Mouse (Mus musculus): ENCODE measurements around the gene P3h4.

P3h4 gene

GRCm38 (mm10) chr11:100414021-100414913 is at the start of gene P3h4:
TSS of gene P3h4 (minus strand) at chr11:100414836.
- DNase-seq (ENCODE audit: low read depth, low spot score): peak; percentile 96

DNA sequence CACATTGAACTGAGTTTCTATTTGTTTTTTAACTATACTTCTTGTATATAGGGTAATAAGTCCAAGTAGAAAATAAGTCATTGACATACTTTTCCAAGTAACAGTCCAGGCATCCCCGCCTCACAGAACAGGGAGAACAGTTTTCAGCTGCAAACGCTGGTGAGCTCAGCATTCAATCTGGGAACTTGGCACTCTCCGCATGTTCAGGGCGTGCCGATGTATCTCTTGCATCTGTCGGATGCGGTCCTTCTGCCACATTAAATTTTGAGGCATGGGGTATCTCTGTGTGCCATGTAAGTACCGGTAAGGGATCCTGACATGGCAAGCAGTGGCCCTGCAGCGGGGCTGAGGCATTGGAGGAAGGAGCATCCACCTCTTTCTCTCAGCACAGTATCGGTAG is 48.1 kb upstream of the P3h4 start:
- DNase-seq (ENCODE audit: low read depth, low spot score): no peak

DNA sequence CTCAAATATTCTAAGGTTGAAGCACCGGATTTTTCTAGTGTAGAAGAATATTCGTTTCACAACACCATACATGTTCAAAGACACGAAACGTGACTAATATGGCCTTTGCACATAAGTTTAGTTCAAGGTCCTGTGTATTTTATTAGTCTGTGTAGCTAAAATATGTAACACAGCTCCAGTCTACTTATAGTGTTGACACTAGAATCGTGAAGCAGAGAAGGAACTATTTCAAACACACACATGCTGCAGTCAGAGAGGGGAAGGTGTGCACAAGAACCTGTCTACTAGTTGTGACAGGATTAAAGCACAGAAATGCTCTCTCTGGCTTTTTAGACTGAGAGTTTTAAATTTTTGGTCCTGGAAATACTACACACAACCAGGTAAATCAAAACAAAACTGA is 43.1 kb upstream of the P3h4 start:
- no peak for DNase-seq (ENCODE audit: low read depth, low spot score)

DNA sequence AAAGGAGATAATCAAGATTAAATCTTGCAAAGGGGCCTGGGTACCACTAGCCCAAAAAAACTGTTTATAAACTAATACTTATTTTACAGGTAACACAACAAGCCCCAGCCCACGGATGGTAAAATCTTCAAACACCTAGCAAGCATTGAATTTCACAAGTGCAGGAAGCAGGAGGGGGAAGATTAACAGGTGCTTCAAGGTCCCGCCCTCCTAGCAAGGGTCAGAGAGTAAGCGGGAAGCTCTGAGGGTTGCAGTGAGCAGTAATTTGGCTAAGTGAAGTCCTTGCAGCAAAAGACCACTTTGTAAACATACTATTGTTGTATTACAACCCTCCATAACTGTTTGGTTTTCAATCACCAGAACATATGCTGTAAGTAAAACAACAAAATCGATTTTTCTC is 42.6 kb upstream of the P3h4 start:
- DNase-seq (ENCODE audit: low read depth, low spot score): no peak

GRCm38 (mm10) chr11:100442625-100443024 is 28.0 kb upstream of the P3h4 start:
- no peak for DNase-seq (ENCODE audit: low read depth, low spot score)

DNA sequence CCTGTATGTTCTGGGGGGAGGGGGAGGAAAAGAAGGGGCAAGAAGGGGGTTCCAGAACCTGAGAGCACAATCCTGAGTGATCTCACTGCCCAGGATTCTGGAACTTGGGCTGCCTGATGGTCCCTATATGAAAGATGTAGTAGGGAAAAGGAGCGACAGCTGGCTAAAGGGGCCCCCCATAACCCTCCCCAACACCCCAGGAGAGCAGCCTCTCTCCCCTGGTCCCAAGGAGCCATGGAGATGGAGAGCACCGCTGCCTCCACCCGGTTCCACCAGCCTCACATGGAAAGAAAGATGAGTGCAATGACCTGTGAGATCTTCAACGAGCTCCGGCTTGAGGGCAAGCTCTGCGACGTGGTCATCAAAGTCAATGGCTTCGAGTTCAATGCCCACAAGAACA is 27.2 kb upstream of the P3h4 start, which contains the start of the genes Nt5c3b and Klhl10:
TSS of gene Nt5c3b (minus strand) at position 12 of the 400 bp plus-strand sequence.
TSS of gene Klhl10 (plus strand) at position 121 of the 400 bp plus-strand sequence.
- DNase-seq (ENCODE audit: low read depth, low spot score): no peak

- DNase-seq (ENCODE audit: low read depth, low spot score): peak; percentile 79
Measured at GRCm38 (mm10) chr11:100440691-100441522, 26.3 kb upstream of the P3h4 start.

- DNase-seq (ENCODE audit: low read depth, low spot score): no peak
Measured at GRCm38 (mm10) chr11:100437901-100438300, 23.3 kb upstream of the P3h4 start.

- no peak for DNase-seq (ENCODE audit: low read depth, low spot score)
Measured at GRCm38 (mm10) chr11:100435678-100436246, 21.1 kb upstream of the P3h4 start.

GRCm38 (mm10) chr11:100432002-100432401 is 17.4 kb upstream of the P3h4 start:
- DNase-seq (ENCODE audit: low read depth, low spot score): no peak

DNA sequence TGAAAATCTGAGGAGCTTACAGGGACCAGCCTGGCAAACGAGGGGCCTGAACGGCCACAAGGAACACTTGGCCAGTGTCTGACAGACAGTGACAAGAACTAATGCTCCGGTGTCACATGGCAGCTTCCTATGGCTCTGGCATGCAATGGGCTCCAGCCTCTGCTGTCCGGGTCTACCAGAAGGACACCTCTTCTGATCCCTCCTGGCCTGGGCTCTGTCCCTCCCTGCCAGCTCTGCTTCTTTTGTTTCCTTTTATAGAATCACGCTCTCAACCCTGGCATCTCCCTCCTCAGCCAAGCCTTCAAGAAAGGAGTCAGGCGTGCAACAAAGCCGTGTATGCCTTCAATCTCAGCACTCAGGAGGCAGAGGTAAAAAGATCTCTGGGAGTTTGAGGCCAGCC is 15.4 kb upstream of the P3h4 start:
- DNase-seq (ENCODE audit: low read depth, low spot score): no peak

DNA sequence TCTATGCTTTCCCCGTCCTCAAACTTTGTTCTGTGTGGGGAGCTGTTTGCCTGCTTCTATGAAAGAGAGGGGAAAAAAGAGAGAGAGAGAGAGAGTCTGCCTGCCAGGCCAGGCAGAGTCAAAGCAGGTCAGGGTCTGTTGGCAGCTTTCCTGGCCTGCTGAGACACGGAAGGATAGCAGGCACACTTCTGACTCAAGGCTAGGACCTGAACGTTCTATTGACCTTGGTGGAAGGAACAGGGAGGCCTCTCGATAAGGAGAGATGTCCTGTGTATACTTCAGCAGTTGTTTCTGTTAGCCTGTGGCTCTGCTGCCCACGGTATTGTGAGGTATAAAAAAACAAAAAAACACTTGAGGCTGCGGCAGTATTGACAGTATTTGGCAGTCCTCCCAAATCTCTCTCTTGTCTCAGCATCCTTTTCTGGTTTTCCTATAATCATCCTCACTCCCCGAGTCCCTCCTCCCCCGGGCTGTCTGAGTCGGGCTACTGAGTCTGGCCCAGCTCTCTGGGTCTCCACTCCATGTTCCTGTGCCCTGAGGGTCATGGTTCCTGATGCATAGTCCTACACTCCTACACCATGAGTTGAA is 14.1 kb upstream of the P3h4 start:
- DNase-seq (ENCODE audit: low read depth, low spot score): peak; percentile 20

- no peak for DNase-seq (ENCODE audit: low read depth, low spot score)
Measured at GRCm38 (mm10) chr11:100426820-100427219, 12.2 kb upstream of the P3h4 start.

DNA sequence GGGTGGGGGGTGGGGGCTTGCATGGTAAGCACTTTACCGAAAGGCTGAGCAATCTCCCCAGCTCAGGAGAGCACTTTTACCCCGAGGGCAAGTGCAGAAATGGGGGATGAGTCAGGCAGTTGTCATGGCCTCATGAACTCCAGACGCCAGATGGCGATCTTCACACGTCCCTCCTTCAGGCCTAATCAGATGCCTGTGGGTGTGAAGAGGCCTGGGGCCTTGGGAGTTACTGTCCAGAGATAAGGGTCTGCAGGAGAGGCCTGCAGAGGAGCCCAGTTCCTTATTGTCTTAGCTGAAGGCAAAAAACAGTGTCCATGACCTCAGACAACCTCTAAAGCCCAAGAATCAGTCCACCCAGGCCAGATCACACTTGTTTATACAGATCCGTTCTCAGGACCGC is 11.2 kb upstream of the P3h4 start:
- DNase-seq (ENCODE audit: low read depth, low spot score): peak; percentile 96

DNA sequence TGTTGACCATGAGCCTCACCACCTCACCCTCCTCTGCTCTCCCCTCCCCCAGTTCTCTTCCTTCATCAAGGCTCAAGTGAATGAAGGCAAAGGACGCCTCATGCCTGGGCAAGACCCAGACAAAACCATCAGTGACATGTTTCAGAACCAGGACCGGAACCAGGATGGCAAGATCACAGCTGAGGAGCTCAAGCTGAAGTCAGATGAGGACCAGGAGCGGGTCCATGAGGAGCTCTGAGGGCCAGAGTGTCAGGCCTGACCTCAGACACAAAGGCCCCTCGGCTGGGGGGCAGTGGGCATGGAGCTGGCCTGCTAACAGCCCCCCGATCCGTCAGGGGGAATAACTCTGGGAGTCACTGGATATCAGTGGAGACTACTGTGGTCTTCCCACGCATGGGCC is 9.2 kb upstream of the P3h4 start:
- no peak for DNase-seq (ENCODE audit: low read depth, low spot score)

DNA sequence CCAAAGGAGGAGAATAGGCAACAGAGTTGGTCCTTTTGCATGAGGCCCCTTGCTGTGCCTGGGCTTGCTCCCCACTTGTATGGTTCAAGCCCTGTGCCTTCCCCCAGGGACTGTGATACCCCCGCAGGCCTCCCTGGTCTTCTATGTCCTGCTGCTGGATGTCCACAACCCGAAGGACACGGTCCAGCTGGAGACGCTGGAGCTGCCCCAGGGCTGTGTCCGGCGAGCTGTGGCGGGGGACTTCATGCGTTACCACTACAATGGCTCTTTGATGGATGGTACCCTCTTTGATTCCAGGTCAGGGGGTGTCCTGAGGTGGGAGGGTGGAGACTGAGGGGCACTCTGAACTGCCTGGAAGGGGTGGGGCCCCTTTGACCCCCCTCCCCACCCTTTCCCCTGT is 6.9 kb upstream of the P3h4 start:
- DNase-seq (ENCODE audit: low read depth, low spot score): no peak

DNA sequence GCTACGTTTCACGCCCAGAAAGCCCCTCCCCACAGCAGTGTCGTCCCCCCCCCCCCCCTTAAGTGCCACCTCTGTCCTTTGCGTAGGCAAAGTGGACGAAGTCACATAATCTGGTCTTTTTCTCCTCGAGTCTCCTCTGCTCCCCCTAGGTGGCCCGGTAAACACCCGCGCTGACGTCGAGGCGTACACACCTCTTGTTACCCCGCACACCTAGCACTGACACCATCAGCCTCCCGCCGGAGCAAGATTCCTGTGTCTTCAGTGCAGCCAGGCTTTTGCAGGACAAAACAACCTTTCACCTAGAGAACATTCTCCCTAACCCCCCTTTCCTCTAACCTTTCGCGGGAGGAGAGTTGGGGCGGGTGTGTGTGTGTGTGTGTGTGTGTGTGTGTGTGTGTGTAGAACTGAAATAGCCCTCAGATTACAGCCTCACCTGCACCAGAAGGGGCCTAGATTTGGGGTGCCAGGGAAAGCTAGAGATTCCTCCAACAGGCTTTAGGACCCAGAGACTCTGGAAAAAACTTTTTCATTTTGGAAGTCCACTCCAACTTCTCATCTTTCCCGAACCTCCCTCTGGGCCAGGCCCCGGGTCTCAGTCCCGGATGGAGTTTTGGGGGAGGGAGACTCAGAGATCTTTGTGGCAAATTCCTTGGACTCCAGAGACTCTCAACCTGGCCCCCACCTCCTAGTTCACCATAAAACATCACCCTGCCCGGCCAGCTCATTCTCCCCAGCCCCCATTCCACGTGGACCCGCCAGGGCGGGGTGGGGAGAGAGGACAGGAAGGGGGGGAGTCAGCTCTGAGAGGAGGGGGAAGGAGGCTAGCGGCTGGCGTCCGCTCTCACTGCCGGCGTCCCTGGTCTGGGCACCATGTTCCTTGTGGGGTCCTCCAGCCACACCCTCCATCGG is 532 bp upstream of the P3h4 start, which contains the start of gene Fkbp10:
TSS of gene Fkbp10 (plus strand) at position 784 of the 909 bp plus-strand sequence.
- DNase-seq (ENCODE audit: low read depth, low spot score): peak; percentile 87

- DNase-seq (ENCODE audit: low read depth, low spot score): no peak
Measured at GRCm38 (mm10) chr11:100413541-100413940, 1.1 kb downstream of the P3h4 start.

DNA sequence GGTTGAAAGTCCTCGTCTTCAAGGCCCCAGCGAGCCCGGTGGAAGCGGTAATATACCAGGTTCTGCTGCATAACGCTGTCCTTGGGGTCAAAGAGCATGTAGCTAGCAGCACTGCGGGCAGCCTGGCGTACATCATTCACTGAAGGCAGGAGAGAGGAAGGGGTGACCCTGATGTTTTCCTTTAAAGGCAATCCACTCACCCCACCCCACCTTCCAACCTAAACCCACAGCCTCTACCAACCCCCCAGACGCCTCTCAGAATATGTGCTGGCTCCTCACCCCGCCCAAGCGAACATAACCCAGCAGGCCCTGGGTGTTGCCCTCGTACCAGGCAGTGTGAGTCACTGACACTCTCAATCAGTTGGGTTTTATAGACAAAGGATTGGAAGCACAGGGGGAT is 2.9 kb downstream of the P3h4 start:
- peak; percentile 63 for DNase-seq (ENCODE audit: low read depth, low spot score)

DNA sequence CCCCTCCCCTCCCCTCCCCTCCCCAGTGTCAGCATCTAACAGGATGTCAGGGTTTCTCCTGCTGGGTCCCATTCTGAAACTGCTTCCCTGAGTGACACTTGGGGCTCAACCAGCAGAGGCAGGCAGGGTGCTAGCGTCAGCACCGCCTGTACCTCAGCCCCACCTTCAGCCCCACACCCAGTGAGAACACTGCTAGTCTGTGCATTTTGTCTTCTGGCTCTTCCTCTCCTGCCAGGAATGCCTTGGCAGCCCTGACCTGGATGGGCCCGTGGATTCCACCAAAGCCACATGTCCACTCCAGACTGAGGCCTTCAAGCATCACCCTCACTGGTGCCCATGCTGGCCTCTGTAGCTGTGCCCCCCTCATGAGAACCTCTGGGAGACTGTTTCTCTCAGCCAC is 5.0 kb downstream of the P3h4 start:
- no peak for DNase-seq (ENCODE audit: low read depth, low spot score)

Data from 3T3-L1 (cell line).